Mouse (Mus musculus): ENCODE data around the gene Clmn. TPM values are rescaled to one million over a fixed set of nuclear protein-coding genes. Genes with fewer than 3 reads are reported as not detected.
"Not testable (repeated sequence)": the region's sequence is repeated elsewhere in the genome, so short reads cannot be mapped to it uniquely, and the experiment has no call there.

The Clmn gene
- polyA plus RNA-seq, 1 experiment = not detected

GRCm38 (mm10) chr12:104835369-104836094 is 29.3 kb downstream of the Clmn start:
- Histone ChIP-seq H3K4me1 (peaks cover 24% of the 10 kb centered on the region), H3K27me3 (replicated peaks) (peaks cover 62% of the 10 kb centered on the region), H3K36me3 (replicated peaks; ENCODE audit: low read length) (no peaks in the 10 kb centered on the region), H3K4me3 (replicated peaks) (no peak overlapping the region), H3K9me3 (no peaks in the 10 kb centered on the region)
- TF ChIP-seq GATA1 (IDR thresholded peaks at IDR 0.05; ENCODE audit: borderline replicate concordance, low read length) = no peak
- TF ChIP-seq FLI1 (IDR thresholded peaks at IDR 0.05; ENCODE audit: low read length) = no peak

GRCm38 (mm10) chr12:104834772-104835171 is 30.1 kb downstream of the Clmn start:
- H3K4me1 ChIP-seq = peaks cover 26% of the 10 kb centered on the region
- TF ChIP-seq FLI1 (IDR thresholded peaks at IDR 0.05; ENCODE audit: low read length) (no peak), GATA1 (IDR thresholded peaks at IDR 0.05; ENCODE audit: borderline replicate concordance, low read length) (no peak)
- peaks cover 61% of the 10 kb centered on the region for H3K27me3 ChIP-seq (replicated peaks)
- no peak overlapping the region for H3K4me3 ChIP-seq (replicated peaks)
- no peaks in the 10 kb centered on the region for H3K9me3 ChIP-seq
- no peaks in the 10 kb centered on the region for H3K36me3 ChIP-seq (replicated peaks; ENCODE audit: low read length)

- Histone ChIP-seq H3K36me3 (replicated peaks; ENCODE audit: low read length) (no peaks in the 10 kb centered on the region), H3K4me1 (peaks cover 10% of the 10 kb centered on the region; the same call in 1 of the 2 replicates), H3K9me3 (no peaks in the 10 kb centered on the region), H3K27me3 (replicated peaks) (peaks cover 48% of the 10 kb centered on the region), H3K4me3 (replicated peaks) (no peak overlapping the region)
- TF ChIP-seq FLI1 (IDR thresholded peaks at IDR 0.05; ENCODE audit: low read length) (no peak), GATA1 (IDR thresholded peaks at IDR 0.05; ENCODE audit: borderline replicate concordance, low read length) (no peak)
These were observed 34.0 kb downstream of the Clmn start for GRCm38 (mm10) chr12:104830666-104831435.

GRCm38 (mm10) chr12:104830283-104830639 is 34.6 kb downstream of the Clmn start:
- no peaks in the 10 kb centered on the region for H3K9me3 ChIP-seq
- no peak for TF ChIP-seq GATA1 (IDR thresholded peaks at IDR 0.05; ENCODE audit: borderline replicate concordance, low read length)
- no peak for TF ChIP-seq FLI1 (IDR thresholded peaks at IDR 0.05; ENCODE audit: low read length)
- H3K36me3 ChIP-seq (replicated peaks; ENCODE audit: low read length) = no peaks in the 10 kb centered on the region
- no peak overlapping the region for H3K4me3 ChIP-seq (replicated peaks)
- H3K27me3 ChIP-seq (replicated peaks) = peaks cover 45% of the 10 kb centered on the region
- H3K4me1 ChIP-seq = peaks cover 13% of the 10 kb centered on the region

GRCm38 (mm10) chr12:104829596-104830282 is 35.1 kb downstream of the Clmn start:
- H3K4me1 ChIP-seq = peaks cover 13% of the 10 kb centered on the region
- TF ChIP-seq GATA1 (IDR thresholded peaks at IDR 0.05; ENCODE audit: borderline replicate concordance, low read length) = no peak
- TF ChIP-seq FLI1 (IDR thresholded peaks at IDR 0.05; ENCODE audit: low read length) = no peak

GRCm38 (mm10) chr12:104828986-104829385 is 35.9 kb downstream of the Clmn start:
- not testable (repeated sequence) for H3K4me3 ChIP-seq (replicated peaks); H3K36me3 ChIP-seq (replicated peaks; ENCODE audit: low read length); H3K9me3 ChIP-seq
- H3K27me3 ChIP-seq (replicated peaks) = peaks cover 37% of the 10 kb centered on the region
- H3K4me1 ChIP-seq = peaks cover 18% of the 10 kb centered on the region

More at GRCm38 (mm10) chr12:104829596-104830282, 35.1 kb downstream of the Clmn start:
- no peaks in the 10 kb centered on the region for H3K36me3 ChIP-seq (replicated peaks; ENCODE audit: low read length)
- no peaks in the 10 kb centered on the region for H3K9me3 ChIP-seq
- H3K4me3 ChIP-seq (replicated peaks) = no peak overlapping the region
- H3K27me3 ChIP-seq (replicated peaks) = peaks cover 40% of the 10 kb centered on the region

GRCm38 (mm10) chr12:104827721-104828120 is 37.2 kb downstream of the Clmn start:
- Histone ChIP-seq H3K4me3 (replicated peaks) (no peak overlapping the region), H3K4me1 (peaks cover 18% of the 10 kb centered on the region), H3K36me3 (replicated peaks; ENCODE audit: low read length) (no peaks in the 10 kb centered on the region), H3K27me3 (replicated peaks) (peaks cover 40% of the 10 kb centered on the region), H3K9me3 (no peaks in the 10 kb centered on the region)
- TF ChIP-seq FLI1 (IDR thresholded peaks at IDR 0.05; ENCODE audit: low read length) (no peak), GATA1 (IDR thresholded peaks at IDR 0.05; ENCODE audit: borderline replicate concordance, low read length) (no peak)

GRCm38 (mm10) chr12:104824907-104825267 is 40.0 kb downstream of the Clmn start:
- Histone ChIP-seq H3K4me3 (replicated peaks) (no peak overlapping the region), H3K9me3 (no peaks in the 10 kb centered on the region), H3K36me3 (replicated peaks; ENCODE audit: low read length) (no peaks in the 10 kb centered on the region), H3K27me3 (replicated peaks) (peaks cover 43% of the 10 kb centered on the region), H3K4me1 (peaks cover 24% of the 10 kb centered on the region)
- TF ChIP-seq FLI1 (IDR thresholded peaks at IDR 0.05; ENCODE audit: low read length) (no peak), GATA1 (IDR thresholded peaks at IDR 0.05; ENCODE audit: borderline replicate concordance, low read length) (no peak)

- Histone ChIP-seq H3K36me3 (replicated peaks; ENCODE audit: low read length) (no peaks in the 10 kb centered on the region), H3K9me3 (no peaks in the 10 kb centered on the region), H3K27me3 (replicated peaks) (peaks cover 45% of the 10 kb centered on the region), H3K4me1 (peaks cover 19% of the 10 kb centered on the region), H3K4me3 (replicated peaks) (no peak overlapping the region)
- TF ChIP-seq FLI1 (IDR thresholded peaks at IDR 0.05; ENCODE audit: low read length) (no peak), GATA1 (IDR thresholded peaks at IDR 0.05; ENCODE audit: borderline replicate concordance, low read length) (no peak)
These were observed 40.5 kb downstream of the Clmn start for GRCm38 (mm10) chr12:104824244-104824906.

All from megakaryocyte, embryonic 14.5 days (primary cell).